ENCODE assay signal across 35 mouse cellular contexts in genomic region chr1:60723555-60723954, GRCm38 (mm10).
"Had no signal": no experiment of that assay in that cellular context is flagged by ENCODE, and none has a peak within 500 bp of the region (broad histone marks: within the 10 kb centered on the region; RNA-seq: fewer than 3 reads in every experiment).

No protein-coding gene starts in this region.

- H3K36me3 ChIP-seq: heart, embryonic 10.5 days; heart, embryonic 12.5 days; heart, embryonic 13.5 days; heart, embryonic 15.5 days; hindbrain, embryonic 10.5 days; hindbrain, embryonic 12.5 days; hindbrain, embryonic 13.5 days; hindbrain, embryonic 15.5 days; intestine, embryonic 15.5 days; kidney, embryonic 15.5 days had no signal

- ATAC-seq: hindbrain, embryonic 16.5 days; hindbrain, postnatal 0 days; inflammation-experienced regulatory T-cells, adult 6 months; intestine, embryonic 15.5 days; intestine, embryonic 16.5 days; intestine, postnatal 0 days had no signal

- DNase-seq: heart, postnatal 10 days; heart, postnatal 14 days; heart, postnatal 36 days; heart, postnatal 4 days; kidney, adult 11 months; kidney, adult 18-20 months; kidney, adult 2 months; kidney, adult 8-10 months; kidney, adult 9 months; kidney, postnatal 10 days; kidney, postnatal 14 days; kidney, postnatal 25 days; kidney, postnatal 36 days; kidney, postnatal 4 days; layer of hippocampus, adult 9-11 months; layer of hippocampus, postnatal 36 days had no signal

- H3K27ac ChIP-seq: heart, embryonic 10.5 days; heart, embryonic 13.5 days; heart, embryonic 15.5 days; hindbrain, embryonic 10.5 days; hindbrain, embryonic 12.5 days; hindbrain, embryonic 13.5 days; hindbrain, embryonic 14.5 days; hindbrain, embryonic 15.5 days; hindbrain, postnatal 0 days; intestine, embryonic 15.5 days; kidney, embryonic 15.5 days; kidney, postnatal 0 days; layer of hippocampus, adult 2 months had no signal

- H3K9me3 ChIP-seq: heart, embryonic 10.5 days; heart, embryonic 15.5 days; hindbrain, embryonic 10.5 days; hindbrain, embryonic 12.5 days; hindbrain, embryonic 13.5 days; hindbrain, embryonic 15.5 days; intestine, embryonic 15.5 days; kidney, embryonic 15.5 days had no signal

- H3K27me3 ChIP-seq: heart, embryonic 12.5 days; heart, embryonic 13.5 days; heart, embryonic 15.5 days; hindbrain, embryonic 12.5 days; hindbrain, embryonic 13.5 days; hindbrain, embryonic 15.5 days; intestine, embryonic 15.5 days; kidney, embryonic 15.5 days had no signal

- H3K9ac ChIP-seq: heart, embryonic 12.5 days; heart, embryonic 13.5 days; heart, embryonic 15.5 days; hindbrain, embryonic 12.5 days; hindbrain, embryonic 13.5 days; hindbrain, embryonic 14.5 days; hindbrain, embryonic 15.5 days; intestine, embryonic 15.5 days; kidney, embryonic 15.5 days had no signal

- H3K4me2 ChIP-seq: heart, embryonic 11.5 days; heart, embryonic 12.5 days; heart, embryonic 13.5 days; heart, embryonic 15.5 days; hindbrain, embryonic 12.5 days; hindbrain, embryonic 13.5 days; hindbrain, embryonic 14.5 days; hindbrain, embryonic 15.5 days; intestine, embryonic 15.5 days; kidney, embryonic 15.5 days had no signal

- H3K4me3 ChIP-seq: heart, embryonic 10.5 days; heart, embryonic 12.5 days; heart, embryonic 13.5 days; heart, embryonic 15.5 days; hindbrain, embryonic 10.5 days; hindbrain, embryonic 12.5 days; hindbrain, embryonic 13.5 days; hindbrain, embryonic 15.5 days; intestine, embryonic 15.5 days; kidney, embryonic 15.5 days; layer of hippocampus, adult 2 months had no signal

- H3K4me1 ChIP-seq: heart, embryonic 10.5 days; heart, embryonic 12.5 days; heart, embryonic 13.5 days; heart, embryonic 15.5 days; hindbrain, embryonic 10.5 days; hindbrain, embryonic 12.5 days; hindbrain, embryonic 13.5 days; hindbrain, embryonic 15.5 days; intestine, embryonic 15.5 days; kidney, embryonic 15.5 days had no signal
